Mouse (Mus musculus): ENCODE data around the gene Pdcd1lg2.
"Not testable (repeated sequence)": the region's sequence is repeated elsewhere in the genome, so short reads cannot be mapped to it uniquely, and the experiment has no call there.

Pdcd1lg2 gene

DNA sequence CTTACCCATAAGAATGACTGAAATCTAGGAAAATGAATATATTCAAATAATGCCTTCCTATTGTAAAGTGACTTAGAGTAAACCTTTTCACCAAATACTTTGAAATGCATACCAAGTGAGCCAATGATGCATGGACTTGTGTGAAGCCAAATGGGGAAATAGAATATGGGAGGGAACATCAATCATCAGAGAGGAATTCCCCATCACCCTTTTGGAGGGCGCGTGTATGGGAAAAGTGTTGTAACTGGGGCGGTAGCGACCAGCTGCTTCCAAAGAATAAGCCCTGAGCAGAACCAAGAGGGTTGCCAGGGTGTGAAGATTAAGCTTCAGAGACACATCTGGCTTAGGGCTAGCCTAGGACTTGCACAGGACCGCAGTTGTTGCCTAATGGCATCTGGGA lies 27.4 kb upstream of the Pdcd1lg2 start:
- no peak for DNase-seq (ENCODE audit: low spot score)

GRCm38 (mm10) chr19:29384412-29384811 lies 26.3 kb upstream of the Pdcd1lg2 start:
- no peak for DNase-seq (ENCODE audit: low spot score)

DNA sequence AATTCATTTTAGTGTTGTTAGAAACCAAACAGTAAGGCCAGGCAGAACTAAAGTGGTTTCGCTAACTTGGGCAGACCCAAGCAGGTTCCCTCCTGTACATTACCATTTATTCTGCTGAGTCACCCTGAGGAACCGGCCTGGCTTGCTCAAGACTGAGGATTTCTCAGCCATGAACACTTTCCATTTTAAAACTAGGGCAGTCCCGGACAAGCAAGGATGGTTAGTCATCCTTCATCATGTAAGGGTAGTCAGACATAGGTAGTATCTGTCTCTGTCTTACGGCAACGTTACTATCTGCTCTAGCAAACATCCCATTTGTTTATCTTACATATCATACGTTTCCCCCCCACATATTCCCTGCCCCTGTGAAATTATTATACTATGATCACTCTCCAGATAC lies 25.7 kb upstream of the Pdcd1lg2 start:
- no peak for DNase-seq (ENCODE audit: low spot score)

GRCm38 (mm10) chr19:29385822-29386221 lies 24.9 kb upstream of the Pdcd1lg2 start:
- no peak for DNase-seq (ENCODE audit: low spot score)

GRCm38 (mm10) chr19:29388818-29389217 lies 21.9 kb upstream of the Pdcd1lg2 start:
- DNase-seq (ENCODE audit: low spot score), result no peak

GRCm38 (mm10) chr19:29390483-29390882 lies 20.2 kb upstream of the Pdcd1lg2 start:
- no peak for DNase-seq (ENCODE audit: low spot score)

- no peak for DNase-seq (ENCODE audit: low spot score)
Observed at GRCm38 (mm10) chr19:29391279-29391678, 19.4 kb upstream of the Pdcd1lg2 start.

DNA sequence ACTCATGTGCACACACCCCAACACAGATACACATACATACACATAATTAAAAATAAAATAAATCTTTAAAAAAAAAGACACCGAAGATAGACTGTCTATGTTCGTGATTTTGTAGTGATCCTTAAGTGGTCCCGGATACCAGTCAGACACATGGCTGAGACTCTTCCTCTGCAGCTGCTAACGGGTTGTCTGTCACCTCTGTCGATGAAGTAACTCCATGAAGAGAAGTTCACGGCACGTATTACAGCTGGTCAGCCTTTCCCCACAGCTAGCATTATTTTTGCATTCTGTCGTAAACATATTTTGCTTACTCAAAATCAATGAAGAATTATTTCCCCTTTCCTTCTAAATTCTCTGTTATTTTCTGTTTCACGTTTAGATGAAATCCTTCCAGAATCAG lies 17.4 kb upstream of the Pdcd1lg2 start:
- no peak for DNase-seq (ENCODE audit: low spot score)

- no peak for DNase-seq (ENCODE audit: low spot score)
Observed at GRCm38 (mm10) chr19:29394721-29395120, 16.0 kb upstream of the Pdcd1lg2 start.

GRCm38 (mm10) chr19:29396353-29396752 lies 14.4 kb upstream of the Pdcd1lg2 start:
- DNase-seq (ENCODE audit: low spot score), result no peak

DNA sequence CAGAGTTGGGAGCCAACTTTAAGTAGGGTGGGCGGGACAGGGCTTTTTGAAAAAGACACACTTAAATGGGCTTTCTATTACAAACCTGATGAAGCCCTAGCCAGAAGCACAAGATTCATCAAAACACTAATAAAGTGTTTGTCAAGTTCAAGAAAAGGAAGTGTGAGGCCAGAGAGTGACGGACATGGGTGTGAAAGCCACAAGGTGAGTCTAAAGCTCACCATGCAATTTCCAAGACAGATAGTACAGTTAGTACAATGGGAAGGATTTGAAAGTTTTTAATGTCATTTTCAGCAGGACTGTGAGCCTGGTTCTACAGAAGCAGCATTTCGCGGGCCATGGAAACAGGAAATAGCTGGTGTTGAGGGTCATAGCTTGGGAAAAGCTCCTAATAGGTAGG lies 10.9 kb upstream of the Pdcd1lg2 start:
- no peak for DNase-seq (ENCODE audit: low spot score)

DNA sequence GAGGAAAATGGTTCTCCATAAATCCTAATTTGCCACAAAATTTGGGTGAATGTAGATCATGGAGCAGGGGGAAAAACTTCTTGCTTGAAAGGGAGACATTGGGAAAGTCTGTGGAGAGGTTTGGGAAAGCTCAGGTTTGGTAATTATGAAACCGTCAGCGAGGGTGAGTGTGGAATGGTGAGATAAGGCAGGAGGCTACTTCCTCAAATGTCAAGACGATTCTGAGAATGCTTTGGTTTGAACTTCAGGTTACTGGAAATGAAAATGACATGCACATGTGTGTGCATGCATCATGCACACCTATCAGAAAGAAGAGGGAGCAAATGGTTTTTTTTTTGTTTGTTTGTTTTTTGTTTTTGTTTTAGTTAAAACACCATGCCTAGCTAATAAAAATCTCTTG lies 10.3 kb upstream of the Pdcd1lg2 start:
- DNase-seq (ENCODE audit: low spot score), result no peak

DNA sequence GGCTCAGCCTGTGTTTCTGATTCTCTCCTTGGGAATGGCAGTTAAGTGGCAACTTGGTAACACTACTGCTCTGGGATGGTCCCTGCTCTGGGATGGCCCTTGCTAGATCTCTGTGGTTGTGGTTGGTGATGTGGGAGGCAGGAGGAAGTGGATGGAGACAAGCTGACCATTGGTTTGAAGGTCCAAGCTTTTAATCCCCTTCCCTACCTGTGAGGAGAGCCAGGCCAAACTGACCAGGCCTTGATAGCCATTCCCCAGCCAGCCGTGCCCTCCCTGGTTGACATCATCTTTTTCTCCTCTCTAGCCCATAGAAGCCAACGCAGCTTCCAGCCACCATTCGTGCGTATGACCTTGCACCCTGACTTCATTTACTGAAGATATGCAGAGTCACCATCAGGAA lies 8.1 kb upstream of the Pdcd1lg2 start:
- no peak for DNase-seq (ENCODE audit: low spot score)

- no peak for DNase-seq (ENCODE audit: low spot score)
Observed at GRCm38 (mm10) chr19:29403251-29403650, 7.5 kb upstream of the Pdcd1lg2 start.

DNA sequence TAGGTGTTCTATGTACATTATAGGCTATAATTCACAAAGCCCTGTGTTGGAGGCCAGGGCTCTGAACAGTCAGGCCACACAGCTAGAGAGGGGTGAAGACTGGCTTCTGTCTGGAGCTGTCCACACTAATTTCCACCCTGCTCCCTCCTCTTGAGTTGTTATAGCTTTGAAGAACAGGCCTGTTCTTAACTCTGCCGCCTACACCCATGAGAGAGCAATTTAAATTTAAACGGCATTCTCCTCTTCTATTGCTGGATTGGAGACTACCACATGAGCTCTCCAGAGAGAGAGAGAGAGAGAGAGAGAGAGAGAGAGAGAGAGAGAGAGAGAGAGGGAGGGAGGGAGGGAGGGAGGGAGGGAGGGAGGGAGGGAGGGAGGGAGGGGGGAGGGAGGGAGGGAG lies 5.3 kb upstream of the Pdcd1lg2 start:
- DNase-seq (ENCODE audit: low spot score), result no peak

DNA sequence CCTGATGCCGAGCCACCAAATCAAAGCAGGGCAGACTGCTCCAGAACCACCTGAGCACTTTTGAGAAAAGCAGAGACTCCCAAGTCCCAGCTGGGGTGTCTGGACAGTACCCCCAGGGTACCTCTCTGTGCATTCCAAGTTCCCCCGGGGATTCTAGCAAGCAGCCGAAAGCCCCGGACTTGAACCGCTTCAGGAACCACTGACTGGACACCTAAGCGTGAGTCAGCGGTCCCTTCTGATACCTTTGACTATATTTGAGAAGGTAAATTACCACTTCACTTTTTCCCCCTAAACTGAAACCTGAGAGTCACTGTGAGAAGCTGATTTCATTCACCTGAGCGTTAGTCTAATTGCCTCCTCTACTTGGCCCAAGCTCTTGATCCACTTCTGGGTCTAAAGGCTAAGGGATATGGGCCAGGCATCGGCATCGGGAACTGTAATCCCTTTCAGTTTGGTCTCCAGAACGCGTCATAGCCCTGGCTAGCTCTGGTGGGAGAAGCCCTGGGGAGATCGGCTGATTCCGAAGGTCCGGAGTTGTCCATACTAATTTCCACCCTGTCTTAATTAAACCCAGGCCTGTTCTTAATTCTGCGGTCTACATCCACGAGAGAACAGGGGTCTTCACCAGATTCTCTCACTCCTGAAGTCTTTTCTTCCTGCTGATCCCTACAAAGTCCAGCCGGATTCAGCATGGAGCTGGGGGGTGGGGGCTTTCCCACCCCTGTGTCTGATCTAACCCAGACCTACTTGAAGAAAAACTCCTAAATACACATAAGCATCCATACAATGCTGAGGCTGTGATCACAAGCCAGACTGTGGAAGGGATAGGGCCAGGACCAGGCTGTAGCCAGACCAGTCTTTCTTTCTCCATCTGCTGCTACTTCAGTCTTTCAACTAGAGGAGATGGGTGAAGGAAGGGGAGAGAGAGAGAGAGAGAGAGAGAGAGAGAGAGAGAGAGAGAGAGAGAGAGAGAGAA lies 4.4 kb upstream of the Pdcd1lg2 start:
- DNase-seq (ENCODE audit: low spot score), result no peak

GRCm38 (mm10) chr19:29412476-29413420 lies 2.0 kb downstream of the Pdcd1lg2 start:
- DNase-seq (ENCODE audit: low spot score), result no peak

DNA sequence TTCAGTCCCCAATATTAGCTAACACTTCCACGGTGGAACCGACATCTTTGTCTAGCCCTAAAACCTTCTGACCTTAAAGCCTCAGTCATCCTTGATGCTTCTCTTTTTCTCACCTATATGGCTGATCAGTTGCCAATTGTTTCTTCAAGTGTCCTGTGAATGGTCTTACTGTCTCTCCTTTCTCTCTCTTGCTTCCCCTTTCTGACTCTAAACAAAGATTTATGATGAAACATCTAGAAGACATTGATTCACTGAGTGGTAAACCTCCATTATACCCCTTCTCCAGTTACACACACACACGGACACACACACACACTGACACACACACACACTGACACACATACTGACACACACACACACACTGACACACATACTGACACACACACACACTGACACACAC lies 3.8 kb downstream of the Pdcd1lg2 start:
- DNase-seq (ENCODE audit: low spot score), result no peak

GRCm38 (mm10) chr19:29414917-29415316 lies 4.2 kb downstream of the Pdcd1lg2 start:
- DNase-seq (ENCODE audit: low spot score), result not testable (repeated sequence)

DNA sequence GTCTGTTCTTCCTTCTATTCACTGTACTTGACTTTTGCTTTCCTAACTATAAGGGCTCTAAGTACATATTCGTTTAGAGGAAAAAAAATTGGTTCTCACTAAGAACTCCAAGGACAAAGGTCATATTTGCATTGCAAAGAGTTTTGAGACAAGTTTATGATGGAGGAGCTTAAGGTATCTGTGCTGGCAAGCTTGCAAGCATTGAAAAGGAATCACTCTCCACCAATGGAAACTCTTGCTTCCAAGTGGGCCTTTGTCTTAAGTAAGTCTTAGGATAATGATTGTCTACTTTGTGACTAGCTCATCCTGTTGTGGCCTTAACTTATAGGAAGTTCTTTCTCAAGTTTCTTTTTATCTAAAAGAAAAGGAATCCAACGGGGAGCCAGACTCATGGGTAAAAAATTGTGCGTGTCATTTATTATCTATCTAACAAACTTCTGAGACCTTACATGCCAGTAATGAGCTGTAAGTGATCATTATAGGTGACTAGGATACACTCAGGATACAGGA lies 5.7 kb downstream of the Pdcd1lg2 start:
- DNase-seq (ENCODE audit: low spot score), result no peak

DNA sequence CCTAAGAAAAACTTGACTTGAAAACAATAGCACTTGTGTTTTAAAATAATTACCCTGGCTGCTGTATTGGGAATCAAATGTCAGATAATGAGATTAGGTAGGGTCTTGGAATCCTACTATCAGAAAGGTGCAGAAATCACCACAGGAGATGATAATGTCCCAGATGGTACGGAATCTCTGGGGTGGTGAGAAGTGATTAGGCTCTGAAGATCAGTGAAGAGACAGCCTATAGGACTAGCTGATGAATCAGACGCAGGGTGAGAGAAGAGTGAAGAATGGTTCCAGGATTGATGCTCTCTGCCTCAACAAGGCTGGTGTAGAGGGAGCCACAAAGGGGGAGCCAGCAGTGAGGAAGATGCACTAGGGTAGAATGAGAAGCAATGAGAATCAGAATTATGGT lies 6.5 kb downstream of the Pdcd1lg2 start:
- no peak for DNase-seq (ENCODE audit: low spot score)

- DNase-seq (ENCODE audit: low spot score), result no peak
Observed at GRCm38 (mm10) chr19:29417894-29418293, 7.2 kb downstream of the Pdcd1lg2 start.

Data from left cerebral cortex, adult 11 months (tissue).